Mouse (Mus musculus) splenic B cell, adult 2 months (primary cell): ENCODE data around the gene Kif6.

Experiments
- DNase-seq: peaks from one replicate; pipeline ENCODE4 v3.0.0-alpha.2; 2011; ENCODE audit warnings: low read depth, low spot score
- H3K27me3 ChIP-seq: 2 replicates; pipeline ENCODE4 v1.6.1; 2012; ENCODE audit warnings: mild to moderate bottlenecking, low read length, moderate library complexity, mixed read lengths; ENCODE audit not compliant: control insufficient read depth, poor library complexity, insufficient read depth, severe bottlenecking
- H3K36me3 ChIP-seq: 2 replicates; pipeline ENCODE4 v1.6.1; 2012; ENCODE audit warnings: mild to moderate bottlenecking, low read length, moderate library complexity, mixed read lengths; ENCODE audit not compliant: control insufficient read depth, poor library complexity, insufficient read depth, severe bottlenecking

Gene Kif6

DNA sequence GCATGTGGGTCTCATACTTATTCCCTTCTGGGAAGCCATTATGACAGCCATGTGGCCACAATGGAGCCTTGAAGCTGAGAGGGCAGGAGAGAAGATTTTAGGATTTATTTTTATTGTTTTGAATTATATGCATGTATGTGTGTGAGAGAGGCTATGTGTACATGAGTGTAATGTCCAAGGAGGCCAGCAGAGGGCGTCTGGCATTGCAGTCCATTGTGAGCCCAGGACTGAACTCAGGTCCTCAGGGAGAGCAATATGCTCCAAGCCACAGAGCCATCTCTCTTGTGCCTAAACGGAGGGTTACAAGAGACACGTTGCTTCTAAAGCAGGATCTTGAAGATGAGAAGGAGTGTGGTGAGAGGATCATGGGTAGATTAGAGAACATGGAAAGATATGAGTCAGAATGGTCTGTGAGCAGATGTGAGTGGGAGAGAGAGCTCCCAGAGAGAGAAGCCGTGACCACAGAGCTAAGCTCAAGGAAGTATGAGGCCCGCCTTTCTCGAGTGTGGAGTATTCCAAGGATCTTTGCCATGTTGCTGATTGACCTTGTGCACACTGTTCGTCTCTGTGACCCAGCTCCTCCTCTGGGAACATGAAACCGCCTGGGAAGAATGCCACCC, 268.3 kb downstream of the Kif6 start:
- no peak for DNase-seq
- H3K27me3 ChIP-seq: no peaks in the 10 kb centered on the region
- H3K36me3 ChIP-seq: no peaks in the 10 kb centered on the region

DNA sequence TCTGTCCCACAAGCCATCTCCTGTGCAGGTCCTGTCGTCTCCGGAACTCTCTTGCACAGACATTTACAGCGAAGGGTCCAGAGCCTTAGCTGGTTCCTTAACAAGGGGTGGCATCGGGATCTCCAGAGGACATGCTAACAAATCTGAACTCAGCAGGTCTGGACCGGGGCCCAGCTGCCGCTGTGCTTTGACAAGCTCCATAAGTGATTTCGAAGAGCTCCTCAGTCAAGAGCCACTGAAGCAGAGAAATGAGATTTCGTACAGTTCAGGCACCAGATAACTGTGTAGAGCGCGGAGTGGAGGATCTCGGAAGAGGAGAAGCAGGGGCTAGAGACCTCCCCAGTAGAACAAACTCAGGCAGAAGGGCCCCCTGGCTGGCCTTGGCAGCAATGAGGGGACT, 270.1 kb downstream of the Kif6 start:
- no peaks in the 10 kb centered on the region for H3K27me3 ChIP-seq
- no peaks in the 10 kb centered on the region for H3K36me3 ChIP-seq
- DNase-seq: no peak

DNA sequence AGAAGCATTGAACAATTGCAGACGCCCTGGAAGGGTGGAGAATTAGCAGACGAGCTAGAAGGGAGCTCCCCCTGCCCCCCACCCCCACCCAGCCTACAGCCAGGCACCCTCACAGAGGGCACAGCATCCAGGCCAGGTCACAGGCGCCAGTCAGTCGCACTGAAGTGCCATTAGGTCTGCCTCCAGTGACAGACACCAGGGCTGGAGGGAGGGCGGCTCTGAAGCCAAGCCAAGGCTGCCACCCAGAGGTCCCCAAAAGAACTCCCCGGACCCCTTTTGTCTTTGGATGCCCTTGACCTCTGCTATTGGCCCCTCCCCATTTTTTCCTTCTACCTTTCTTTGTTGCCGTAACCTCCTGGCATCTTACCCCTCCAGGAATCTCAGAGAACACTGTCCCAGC, 274.7 kb downstream of the Kif6 start:
- DNase-seq: no peak
- H3K36me3 ChIP-seq: no peaks in the 10 kb centered on the region
- H3K27me3 ChIP-seq: no peaks in the 10 kb centered on the region

DNA sequence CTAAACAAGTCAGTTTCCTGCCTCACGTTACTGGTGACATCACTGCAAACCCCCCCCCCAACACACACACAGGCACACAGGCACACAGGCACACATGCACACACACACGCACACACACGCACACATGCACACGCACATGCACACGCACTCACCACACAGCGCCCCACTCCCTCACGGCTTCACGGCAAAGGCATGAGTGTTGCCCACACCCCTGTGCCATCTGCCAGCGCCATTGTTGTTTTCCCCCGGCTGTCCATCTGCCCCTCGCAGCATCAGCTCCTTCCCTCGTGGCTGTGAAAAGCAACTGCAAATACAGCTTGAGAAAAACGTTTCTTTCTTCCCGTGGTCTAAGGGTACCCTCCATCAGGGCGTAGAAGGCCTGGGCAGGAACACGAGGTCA, 275.9 kb downstream of the Kif6 start:
- Histone ChIP-seq H3K36me3 (no peaks in the 10 kb centered on the region), H3K27me3 (no peaks in the 10 kb centered on the region)
- no peak for DNase-seq

DNA sequence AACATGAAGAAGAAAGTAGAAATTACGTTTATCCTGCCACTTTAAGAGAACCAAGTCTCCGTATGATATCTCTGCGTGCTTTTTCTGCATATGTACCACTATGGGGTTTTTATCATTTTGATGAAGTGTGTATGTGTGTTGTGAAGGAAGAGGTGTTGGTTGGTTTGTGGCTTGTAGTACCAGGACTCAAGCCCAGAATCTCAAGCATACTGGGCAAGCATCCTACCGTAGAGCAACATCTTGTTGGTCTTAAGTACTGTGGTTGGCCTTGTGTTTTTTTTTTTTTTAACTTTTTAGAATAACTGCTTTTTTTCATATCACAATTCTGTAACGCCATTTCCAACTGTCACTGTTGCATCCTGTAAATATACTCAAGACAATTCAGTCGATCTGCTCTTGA, 277.5 kb downstream of the Kif6 start:
- Histone ChIP-seq H3K27me3 (no peaks in the 10 kb centered on the region), H3K36me3 (no peaks in the 10 kb centered on the region)
- no peak for DNase-seq

DNA sequence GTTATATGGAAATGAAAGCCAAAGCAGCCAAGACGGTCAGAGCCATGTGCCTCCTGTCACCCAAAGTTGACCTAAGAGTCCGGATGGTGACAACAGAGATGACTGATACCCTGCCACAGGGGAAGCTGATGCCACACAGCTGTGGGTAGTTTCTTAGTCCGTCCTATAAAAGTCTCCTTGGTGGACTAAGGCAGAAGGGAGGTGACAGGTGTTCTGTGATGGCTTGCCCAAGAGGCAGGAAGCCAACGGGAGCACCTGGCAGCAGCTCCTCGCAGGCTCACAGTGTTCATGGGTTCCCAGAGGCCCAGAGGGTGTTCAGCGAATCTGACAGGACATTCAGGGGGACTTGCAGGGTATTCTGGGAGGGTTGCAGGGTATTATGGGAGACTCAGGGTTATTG, 279.5 kb downstream of the Kif6 start:
- H3K36me3 ChIP-seq: no peaks in the 10 kb centered on the region
- DNase-seq: no peak

DNA sequence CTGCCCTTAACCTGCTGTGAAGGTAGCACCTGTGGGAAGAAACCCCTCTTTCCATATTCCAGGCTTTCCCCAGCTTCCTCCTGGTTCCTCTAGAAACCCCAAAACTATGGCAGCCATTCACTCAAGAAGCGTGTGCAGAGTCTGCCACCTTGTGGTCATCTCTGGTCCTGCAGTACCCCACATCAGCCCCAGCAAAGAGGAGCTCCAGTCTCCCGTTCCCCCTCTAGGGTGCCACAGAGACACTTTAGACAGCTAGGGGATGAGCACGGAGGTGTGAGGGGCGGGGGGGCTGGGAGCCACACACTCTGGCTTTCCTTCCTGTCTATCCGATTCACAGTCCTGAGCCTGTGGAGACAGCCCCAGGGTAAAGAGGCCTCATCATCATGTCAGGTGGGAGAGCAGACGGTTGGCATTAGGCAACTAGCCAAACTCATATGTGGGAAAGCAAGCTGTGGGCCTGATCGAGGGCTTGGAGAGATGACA, 284.0 kb downstream of the Kif6 start:
- no peaks in the 10 kb centered on the region for H3K36me3 ChIP-seq
- no peaks in the 10 kb centered on the region for H3K27me3 ChIP-seq
- peak; percentile 64 for DNase-seq

More for the DNA sequence above, 279.5 kb downstream of the Kif6 start:
- H3K27me3 ChIP-seq: no peaks in the 10 kb centered on the region

DNA sequence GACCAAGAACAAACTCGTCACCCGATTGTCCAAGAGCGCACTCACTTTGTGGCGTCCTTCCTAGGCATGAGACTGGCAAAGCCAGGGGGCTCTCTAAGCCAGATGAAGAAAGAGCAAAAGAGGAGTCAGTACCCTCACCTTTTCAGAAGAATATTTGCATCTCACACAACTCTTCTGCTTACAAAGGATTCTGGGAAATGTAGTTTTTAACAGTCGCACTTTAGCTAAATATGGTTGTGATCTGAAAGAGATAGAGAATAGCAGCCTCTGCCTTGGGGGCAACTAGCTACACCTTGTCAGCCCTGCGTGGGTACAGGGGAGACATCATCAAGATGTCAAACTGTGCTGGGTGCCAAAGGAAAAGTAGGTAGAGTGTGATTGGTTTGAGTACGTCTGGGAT, 287.7 kb downstream of the Kif6 start:
- DNase-seq: no peak

DNA sequence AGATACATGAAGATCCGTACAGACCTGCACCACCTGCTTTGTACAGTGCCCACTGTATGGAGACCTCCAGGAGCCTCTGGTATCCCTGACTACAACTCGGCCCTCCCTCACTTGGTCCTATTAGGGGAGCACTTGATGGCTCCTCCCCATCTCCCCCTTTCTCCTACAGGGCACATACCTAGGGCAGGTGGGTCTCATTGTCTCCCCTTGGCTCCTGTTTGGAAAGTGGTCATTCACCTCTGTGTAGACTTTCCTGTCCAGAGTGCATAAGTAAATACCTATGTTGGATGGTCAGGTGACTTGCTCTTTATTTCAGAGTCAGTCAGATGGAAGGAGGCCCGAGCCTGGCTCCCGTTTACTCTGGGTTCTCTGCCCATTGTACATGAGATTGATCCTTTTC, 308.5 kb downstream of the Kif6 start:
- H3K36me3 ChIP-seq: no peaks in the 10 kb centered on the region
- DNase-seq: no peak
- no peaks in the 10 kb centered on the region for H3K27me3 ChIP-seq

More for the DNA sequence above, 287.7 kb downstream of the Kif6 start:
- Histone ChIP-seq H3K27me3 (no peaks in the 10 kb centered on the region), H3K36me3 (no peaks in the 10 kb centered on the region)

DNA sequence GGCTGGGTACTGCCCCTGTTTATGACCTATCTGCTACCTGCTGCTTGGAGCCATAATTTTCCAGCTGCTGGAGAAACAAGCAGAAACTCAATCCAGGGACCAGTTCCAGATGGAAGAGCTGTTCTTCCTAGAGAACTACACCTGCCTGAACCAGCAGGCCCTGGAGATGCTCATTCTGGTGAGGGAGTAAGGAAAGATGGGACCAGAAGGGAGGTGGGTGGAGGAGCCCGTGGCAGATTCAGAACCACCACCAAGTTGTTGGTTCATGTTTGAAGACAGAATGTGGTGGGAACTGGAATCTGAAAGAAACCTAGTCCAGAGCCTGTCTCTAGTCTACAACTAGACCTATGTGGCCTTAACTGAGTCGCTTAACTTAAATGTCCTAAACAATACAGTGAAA, 312.7 kb downstream of the Kif6 start:
- DNase-seq: no peak
- Histone ChIP-seq H3K36me3 (no peaks in the 10 kb centered on the region), H3K27me3 (no peaks in the 10 kb centered on the region)

DNA sequence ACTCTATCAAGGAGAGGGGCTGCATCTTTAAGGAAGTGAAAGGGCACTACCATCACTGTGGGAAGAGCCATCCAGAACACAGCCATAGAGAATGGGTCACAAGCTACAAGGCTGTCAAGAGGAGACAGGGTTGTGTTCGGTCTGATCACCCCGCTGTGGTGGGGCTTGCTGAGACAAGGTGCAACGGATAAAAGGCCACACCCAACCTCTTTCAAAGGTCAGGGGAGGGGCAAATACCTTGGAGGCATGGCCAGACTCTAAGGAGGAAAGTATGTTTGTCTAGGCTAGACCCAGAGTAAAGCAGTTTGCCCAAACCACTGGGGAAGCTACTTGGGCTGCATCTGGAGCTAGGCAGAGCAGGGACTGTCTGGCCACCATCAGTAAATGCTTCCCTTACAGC, 318.9 kb downstream of the Kif6 start:
- Histone ChIP-seq H3K36me3 (no peaks in the 10 kb centered on the region), H3K27me3 (no peaks in the 10 kb centered on the region)
- DNase-seq: no peak

DNA sequence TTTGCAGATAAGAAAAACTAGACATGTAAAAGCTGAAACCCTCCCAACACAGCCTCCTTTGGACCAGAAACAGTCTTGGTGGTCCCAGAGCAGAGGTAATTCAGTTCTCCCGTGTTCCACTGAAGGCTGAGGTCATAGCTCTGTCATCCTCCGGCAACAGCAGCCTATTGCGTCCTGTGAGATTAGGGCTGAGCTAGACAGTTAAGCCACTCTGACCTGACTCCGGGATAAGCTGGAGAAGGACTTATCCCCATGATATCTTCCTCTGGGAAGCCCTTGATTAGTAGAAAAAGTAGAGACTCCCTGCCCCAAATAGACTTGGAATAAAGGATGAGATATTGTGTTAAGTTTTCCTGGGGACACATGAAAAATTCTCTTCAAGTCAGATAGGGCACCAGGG, 319.6 kb downstream of the Kif6 start:
- H3K27me3 ChIP-seq: no peaks in the 10 kb centered on the region
- H3K36me3 ChIP-seq: no peaks in the 10 kb centered on the region
- DNase-seq: no peak

DNA sequence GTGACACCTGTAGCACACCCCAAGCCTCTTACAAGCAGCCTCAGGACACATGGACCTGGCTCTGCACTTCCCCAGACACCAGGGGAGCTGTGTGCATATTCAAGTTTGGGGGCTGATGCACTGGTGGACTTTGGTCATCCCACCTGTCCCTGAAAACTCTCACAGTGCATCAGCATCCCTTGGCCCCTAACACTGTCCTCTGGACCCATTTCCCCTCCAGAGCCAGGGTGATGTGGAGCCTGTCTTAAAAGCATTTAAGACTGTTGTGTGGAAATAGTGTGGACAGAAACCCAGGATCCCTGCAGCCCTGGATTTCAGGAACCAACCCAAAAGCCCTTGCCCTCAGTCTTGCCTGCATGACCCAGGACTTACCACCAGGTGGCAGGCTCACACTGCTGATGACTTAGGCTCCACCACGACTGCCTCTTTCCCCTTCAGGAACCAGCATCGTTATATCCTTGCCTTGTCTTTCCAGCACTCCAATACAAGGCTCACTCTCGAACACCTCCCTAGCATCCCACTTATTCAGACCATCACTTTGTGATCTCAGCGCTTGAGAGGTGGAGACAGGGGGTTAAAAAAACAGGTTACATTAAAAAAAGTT, 320.8 kb downstream of the Kif6 start:
- no peaks in the 10 kb centered on the region for H3K27me3 ChIP-seq
- H3K36me3 ChIP-seq: no peaks in the 10 kb centered on the region
- peak; percentile 75 for DNase-seq

DNA sequence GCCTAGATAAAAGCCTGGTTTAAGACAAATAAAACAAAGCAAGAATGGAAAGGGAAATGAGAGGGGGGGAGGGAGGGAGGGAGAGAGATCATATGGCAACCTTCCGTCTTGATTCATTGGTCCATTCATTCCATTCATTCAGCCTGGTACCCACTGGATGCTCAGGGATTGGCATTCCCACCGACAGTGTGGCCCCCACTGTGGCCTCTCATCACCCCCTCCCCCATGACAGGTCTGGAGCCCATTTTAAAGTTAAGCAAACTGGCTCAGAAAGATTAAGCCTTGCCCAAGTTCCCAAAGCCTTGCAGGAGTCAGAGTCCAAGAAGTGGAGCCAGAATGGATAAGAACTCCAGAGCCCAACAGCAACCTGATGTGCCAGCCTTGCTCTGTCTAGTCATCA, 321.3 kb downstream of the Kif6 start:
- H3K27me3 ChIP-seq: no peaks in the 10 kb centered on the region
- DNase-seq: no peak
- no peaks in the 10 kb centered on the region for H3K36me3 ChIP-seq

DNA sequence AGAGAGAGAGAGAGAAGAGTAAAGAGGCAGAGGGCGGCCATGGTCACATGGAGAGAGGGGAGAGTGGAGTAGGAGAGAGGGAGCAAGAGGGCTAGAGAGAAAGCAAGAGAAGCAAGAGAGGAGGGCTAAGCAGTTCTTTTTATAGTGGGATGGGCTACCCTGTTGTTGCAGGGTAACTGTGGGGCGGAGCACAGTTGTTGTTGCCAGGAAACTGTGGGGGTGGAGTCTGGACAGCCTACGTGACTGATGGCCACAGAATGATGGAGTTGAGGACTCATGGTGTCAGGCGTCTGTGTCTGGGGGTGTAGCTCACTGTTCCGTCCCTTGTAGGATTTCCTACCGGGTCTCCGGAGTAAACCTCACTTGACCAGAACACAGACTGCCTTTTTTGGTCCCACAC, 324.2 kb downstream of the Kif6 start:
- no peak for DNase-seq
- H3K36me3 ChIP-seq: no peaks in the 10 kb centered on the region

DNA sequence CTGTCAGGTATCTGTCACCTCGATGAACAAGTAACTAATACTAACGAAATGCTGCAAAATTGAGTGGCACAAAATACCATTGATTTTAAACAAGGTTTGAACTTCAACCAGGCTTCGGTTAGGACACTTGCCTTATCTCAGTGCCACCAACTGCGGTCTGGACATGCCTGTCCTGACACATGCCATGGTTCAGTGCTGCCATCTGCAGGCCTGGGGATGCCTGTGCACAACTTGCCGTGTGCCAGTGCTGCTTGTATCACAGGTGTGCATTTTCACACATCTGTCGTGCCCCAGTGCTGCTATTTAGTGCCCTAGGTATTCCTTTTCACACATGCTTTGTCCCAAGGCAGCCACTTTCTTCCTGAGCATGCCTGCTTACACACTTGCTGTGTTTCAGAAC, 327.7 kb downstream of the Kif6 start:
- peak; percentile 40 for DNase-seq
- H3K27me3 ChIP-seq: no peaks in the 10 kb centered on the region
- no peaks in the 10 kb centered on the region for H3K36me3 ChIP-seq

More for the DNA sequence above, 324.2 kb downstream of the Kif6 start:
- no peaks in the 10 kb centered on the region for H3K27me3 ChIP-seq
